Mouse (Mus musculus): ENCODE measurements around the gene S100a7a. TPM values are rescaled to one million over a fixed set of nuclear protein-coding genes. Genes with fewer than 3 reads are reported as not detected.

Gene S100a7a
- total RNA-seq (2021): under 1 TPM in 1 of 2 experiments, not detected in 1; 0.33 TPM
- long read RNA-seq, experiment 1: 0 reads
- long read RNA-seq, experiment 2: 0 reads

GRCm38 (mm10) chr3:90653717-90654116, at the start of gene S100a7a:
TSS of gene S100a7a (plus strand) at chr3:90654017.
- no peak for DNase-seq

GRCm38 (mm10) chr3:90604416-90604815, 49.4 kb upstream of the S100a7a start:
- peak; percentile 86 for DNase-seq

GRCm38 (mm10) chr3:90605049-90605448, 48.8 kb upstream of the S100a7a start:
- no peak for DNase-seq

GRCm38 (mm10) chr3:90605736-90606135, 48.1 kb upstream of the S100a7a start:
- no peak for DNase-seq

GRCm38 (mm10) chr3:90606185-90606584, 47.6 kb upstream of the S100a7a start:
- no peak for DNase-seq

- DNase-seq: no peak
Measured at GRCm38 (mm10) chr3:90607361-90607760, 46.5 kb upstream of the S100a7a start.

- no peak for DNase-seq
Measured at GRCm38 (mm10) chr3:90608223-90608622, 45.6 kb upstream of the S100a7a start, which contains the start of gene S100a5. TSS of gene S100a5 (plus strand) at chr3:90608523.

GRCm38 (mm10) chr3:90609102-90609501, 44.7 kb upstream of the S100a7a start:
- no peak for DNase-seq

- DNase-seq: no peak
Measured at GRCm38 (mm10) chr3:90611494-90611893, 42.3 kb upstream of the S100a7a start.

GRCm38 (mm10) chr3:90612061-90612460, 41.8 kb upstream of the S100a7a start:
- no peak for DNase-seq

- DNase-seq: peak; percentile 61
Measured at GRCm38 (mm10) chr3:90612728-90613291, 41.0 kb upstream of the S100a7a start, which contains the start of gene S100a6. TSS of gene S100a6 (plus strand) at chr3:90612882.

- no peak for DNase-seq
Measured at GRCm38 (mm10) chr3:90613461-90614147, 40.2 kb upstream of the S100a7a start.

- no peak for DNase-seq
Measured at GRCm38 (mm10) chr3:90614148-90614530, 39.7 kb upstream of the S100a7a start.

GRCm38 (mm10) chr3:90614611-90615251, 39.1 kb upstream of the S100a7a start:
- no peak for DNase-seq

- peak; percentile 84 for DNase-seq
Measured at GRCm38 (mm10) chr3:90615415-90615814, 38.4 kb upstream of the S100a7a start.

GRCm38 (mm10) chr3:90615911-90616310, 37.9 kb upstream of the S100a7a start:
- no peak for DNase-seq

GRCm38 (mm10) chr3:90617586-90617985, 36.2 kb upstream of the S100a7a start:
- no peak for DNase-seq

GRCm38 (mm10) chr3:90621552-90621951, 32.3 kb upstream of the S100a7a start:
- DNase-seq: no peak

GRCm38 (mm10) chr3:90623435-90624071, 30.3 kb upstream of the S100a7a start:
- peak; percentile 80 for DNase-seq

GRCm38 (mm10) chr3:90625496-90625895, 28.3 kb upstream of the S100a7a start:
- no peak for DNase-seq

GRCm38 (mm10) chr3:90626266-90627021, 27.4 kb upstream of the S100a7a start:
- DNase-seq: no peak

- no peak for DNase-seq
Measured at GRCm38 (mm10) chr3:90627366-90627765, 26.5 kb upstream of the S100a7a start.
